Mouse (Mus musculus): ENCODE results near the gene Clec2l.
"Not testable (repeated sequence)": the region's sequence is repeated elsewhere in the genome, so short reads cannot be mapped to it uniquely, and the experiment has no call there.

The Clec2l gene

DNA sequence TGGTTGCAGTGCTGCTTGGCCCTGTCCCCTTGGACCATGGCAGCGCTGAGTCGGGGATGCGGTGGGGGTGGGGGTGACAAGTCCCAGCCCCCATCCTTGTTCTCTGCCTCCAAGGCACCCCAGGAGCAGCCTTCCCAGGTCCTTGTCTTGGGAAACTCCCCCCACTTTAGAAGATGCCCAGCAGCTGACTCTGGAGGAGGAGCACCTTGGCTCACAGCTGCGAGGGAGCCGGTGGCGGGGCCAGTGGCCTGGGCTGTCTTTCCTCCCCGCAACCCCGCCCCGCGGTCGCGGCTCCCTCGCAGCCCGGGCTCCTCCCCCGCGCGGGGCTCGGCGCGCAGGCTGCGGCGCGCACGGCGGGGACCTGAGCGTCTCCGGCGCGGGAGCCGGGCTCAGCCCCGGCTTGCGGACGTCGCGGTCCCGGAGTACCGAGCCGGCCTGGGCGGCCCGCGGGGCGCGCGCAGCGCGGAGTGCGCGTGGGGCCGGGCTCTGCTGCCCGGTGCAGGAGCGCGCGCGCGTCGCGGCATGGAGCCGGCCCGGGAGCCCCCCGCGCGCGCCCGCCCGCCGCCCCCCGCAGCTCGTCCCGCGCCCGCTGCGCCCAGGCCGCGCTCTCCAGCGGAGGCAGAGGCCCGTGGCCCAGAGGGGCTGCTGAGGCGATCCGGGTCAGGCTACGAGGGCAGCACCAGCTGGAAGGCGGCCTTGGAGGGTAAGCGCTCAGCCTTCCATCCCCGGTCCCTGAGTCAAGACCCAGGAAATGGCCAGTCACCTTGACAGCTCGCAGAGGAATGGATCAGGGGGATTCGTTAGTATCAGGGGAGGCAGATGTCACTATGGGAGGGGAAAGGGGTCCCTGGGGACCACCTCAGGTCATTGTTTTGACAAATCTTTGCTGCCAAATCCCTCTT, at the start of gene Clec2l:
Gene Clec2l (plus strand): TSS at position 356 of the 902 bp plus-strand sequence.
- peak; percentile 69 for DNase-seq

DNA sequence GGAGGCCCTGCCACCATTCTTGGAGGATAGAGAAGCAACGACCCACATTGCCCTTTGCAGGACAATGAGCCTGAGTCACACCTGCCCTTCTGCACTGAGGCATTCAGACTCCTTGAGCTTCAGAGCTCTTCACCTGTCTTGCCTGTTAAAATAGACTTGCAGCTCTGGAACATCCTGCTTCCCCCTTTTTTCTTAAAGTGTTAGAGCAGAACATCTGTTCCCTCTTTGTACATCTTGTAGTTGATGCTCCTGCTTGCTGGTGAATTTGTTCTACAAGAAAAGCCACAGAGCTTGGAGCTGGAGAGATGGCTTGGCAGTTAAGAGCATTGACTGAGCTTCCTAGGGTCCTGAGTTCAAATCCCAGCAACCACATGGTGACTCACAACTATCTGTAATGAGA, 40.5 kb upstream of the Clec2l start:
- no peak for DNase-seq

DNA sequence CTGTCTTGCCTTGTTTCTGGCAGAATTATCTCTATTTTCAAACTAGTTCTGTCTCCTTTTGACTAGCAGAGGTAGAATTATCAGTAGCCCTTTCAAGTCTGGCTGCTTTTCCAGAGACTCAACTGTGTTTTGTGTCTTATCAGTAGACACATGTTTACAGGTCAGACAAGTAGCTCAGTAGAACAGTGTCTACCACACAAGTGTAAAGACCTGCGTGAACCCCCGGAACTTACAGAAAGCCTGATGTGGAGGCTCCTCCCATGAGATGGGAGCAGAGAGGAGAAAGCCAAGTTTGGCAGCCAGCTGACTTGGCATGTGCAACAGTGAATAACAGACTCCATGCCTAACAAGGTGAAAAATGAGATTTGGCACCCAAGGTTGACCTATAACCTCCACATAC, 39.4 kb upstream of the Clec2l start:
- DNase-seq = no peak

DNA sequence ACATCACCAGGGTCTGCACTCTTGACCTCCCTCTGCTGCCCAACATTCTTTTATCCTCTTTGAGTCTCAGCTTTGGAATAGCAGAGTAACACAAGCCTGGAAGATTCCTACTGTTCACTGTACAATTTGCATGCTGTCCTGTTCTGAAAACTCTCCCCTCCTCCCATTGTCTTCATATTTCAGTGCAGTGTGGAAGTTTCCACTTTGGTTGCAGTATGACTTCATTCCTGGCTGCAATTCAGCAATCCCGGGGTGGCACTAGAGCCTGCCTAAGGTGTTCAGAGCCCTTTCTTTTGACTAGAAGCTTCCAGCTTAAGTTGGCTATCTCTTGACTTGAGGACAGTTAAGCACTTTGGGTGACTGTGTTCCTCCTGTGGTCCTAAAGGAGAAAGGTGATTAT, 38.4 kb upstream of the Clec2l start:
- peak; percentile 68 for DNase-seq

DNA sequence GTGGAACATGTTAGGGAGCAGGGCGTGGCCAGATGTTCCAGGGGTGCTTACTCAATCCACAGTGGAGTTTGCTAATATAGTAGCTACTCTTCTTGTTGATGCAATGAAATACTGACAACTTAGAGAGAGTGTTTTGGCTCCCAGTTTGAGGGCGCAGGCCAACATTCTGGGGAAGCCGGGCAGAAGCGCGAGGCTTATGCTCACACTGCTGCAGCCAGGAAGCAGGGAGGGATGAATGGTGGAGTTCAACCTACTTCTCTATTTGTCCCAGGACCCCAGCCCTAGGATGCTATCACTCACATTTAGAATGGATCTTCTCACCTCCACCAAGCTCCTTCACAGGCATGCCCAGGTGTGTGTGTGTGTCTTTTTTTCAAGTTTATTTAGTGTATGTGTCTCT, 36.8 kb upstream of the Clec2l start:
- DNase-seq = no peak

DNA sequence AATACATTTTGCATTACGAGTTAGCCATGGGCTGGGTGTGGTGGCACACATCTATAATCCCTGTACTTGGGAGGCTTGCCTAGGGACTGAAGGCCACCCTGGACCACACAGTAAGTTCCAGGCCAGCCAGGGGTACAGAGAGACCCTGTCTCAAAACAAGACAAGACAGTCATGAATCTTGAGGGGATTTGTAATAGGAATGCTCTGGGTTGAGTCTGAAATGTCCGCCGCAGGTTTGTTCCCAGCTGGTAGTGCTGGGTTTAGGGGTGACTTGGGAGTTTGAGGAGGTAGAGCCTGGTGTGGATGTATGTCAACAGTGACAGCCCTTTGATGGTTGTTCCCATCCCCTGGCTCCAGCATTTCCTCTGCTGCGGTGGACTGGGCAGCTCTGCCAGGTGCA, 35.8 kb upstream of the Clec2l start:
- DNase-seq = no peak

DNA sequence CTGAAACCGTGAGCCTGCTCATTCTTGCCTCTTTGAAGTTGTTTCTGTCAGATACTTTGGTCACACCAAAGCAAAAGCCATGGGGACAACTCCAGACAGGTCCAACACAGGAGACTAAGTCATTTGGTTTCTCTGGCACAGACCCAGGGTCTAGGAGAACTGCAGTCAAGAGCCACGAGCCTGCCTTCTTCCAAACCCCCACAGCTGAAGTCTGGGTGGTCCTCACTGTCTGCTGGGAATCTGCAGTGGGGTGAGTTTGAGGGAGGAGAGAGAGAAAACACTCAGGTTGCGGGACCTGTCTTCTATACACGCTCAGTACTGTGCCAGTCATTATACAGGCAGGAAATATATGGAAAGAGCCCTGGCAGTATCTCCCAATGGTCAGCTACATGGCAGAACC, 35.4 kb upstream of the Clec2l start:
- no peak for DNase-seq

DNA sequence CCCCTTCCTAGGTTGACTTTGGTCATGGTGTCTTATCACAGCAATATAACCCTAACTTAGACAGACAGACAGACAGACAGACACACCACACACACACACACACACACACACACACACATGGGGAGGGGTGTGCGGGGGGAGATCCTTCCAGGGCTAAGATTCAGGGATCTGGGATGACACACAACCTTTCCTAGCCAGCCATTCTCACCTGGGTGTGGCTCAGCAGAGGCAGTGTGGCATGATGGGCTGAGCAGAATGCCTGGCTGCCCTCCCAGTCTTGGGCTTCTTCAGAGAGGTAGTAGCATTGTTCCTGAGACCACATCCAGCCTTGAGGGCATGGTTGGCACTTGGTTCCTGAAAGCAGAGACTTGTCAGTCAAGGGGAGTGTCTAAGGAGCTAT, 33.3 kb upstream of the Clec2l start:
- no peak for DNase-seq

DNA sequence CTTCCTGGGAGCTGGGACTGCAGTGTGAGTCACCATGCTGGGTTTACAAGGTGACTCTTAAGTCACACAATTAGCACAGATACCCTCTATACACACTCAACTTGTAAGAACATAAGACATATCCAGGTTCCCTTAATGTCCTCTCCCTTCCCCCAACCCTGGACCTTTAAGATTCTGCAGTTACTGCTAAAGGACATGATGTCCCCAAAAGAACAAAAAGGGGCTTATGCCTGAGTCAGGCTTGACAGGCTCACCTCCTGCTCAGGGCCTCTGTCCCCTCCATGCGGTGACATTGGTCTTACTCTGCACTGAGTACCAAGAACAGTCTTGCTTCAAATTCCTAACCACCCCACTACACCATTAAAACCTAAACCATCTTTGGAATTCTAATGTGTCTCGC, 30.0 kb upstream of the Clec2l start:
- DNase-seq = no peak

DNA sequence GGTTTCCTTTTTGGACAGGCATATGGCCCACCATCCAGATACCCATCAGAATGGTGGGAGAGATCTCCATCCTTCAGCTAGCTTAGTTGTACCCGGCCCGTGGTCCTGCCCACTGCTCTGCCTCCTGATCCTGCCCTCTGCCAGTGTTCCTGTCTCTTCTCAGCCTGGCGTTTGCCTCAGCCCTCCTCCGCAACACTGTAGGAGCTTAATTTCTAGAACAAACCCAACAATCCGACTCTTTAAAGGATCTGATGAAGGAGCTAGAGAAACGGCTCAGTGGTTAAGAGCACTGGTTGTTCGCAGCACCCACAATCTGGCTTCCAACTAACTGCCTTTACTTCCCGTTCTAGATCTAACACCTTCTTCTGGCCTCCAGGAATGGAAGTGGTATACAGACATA, 28.4 kb upstream of the Clec2l start:
- no peak for DNase-seq

DNA sequence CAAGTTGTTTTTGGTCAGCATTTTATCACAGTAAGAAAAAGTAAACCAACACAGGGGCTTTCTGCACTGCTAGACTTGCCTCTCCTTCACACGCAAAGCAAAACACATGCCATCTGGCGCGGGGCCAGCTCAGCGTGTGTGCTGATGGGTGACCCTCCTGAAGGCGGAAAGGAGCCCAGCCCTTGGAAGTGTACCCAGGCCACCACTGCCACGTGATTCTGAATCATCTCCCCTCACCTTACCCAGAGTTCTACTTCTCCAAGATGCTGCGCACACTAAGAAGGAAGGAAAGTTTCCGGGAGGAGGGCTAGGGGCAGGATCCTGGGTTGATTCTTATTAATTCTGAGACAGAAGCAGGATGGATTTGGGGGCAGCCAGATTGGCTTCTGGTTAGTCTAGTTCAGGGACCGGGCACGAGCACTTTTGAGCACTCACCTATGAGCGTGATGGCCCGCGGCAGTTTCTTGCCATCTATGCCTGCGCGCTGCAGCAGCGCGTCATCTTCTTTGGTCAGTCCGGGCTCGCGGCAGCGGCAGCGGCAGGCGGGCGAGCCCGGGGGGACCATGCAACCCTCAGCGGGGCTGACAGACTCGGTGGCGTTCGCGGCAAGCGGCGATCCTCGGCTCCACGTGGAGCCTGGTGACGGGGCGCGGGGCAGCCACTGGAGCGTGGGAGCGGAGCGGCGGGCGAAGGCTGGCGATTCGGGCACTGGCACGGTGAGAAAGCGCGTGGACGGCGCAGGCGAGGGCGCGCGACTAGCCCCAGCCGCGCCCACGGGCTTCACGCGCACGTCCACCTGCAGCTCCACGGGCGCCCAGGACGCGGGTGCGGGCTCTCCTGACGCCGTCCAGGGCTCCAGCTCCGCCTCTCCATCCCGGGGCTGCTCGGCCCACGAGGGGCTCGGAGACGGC, 26.7 kb upstream of the Clec2l start:
- no peak for DNase-seq

DNA sequence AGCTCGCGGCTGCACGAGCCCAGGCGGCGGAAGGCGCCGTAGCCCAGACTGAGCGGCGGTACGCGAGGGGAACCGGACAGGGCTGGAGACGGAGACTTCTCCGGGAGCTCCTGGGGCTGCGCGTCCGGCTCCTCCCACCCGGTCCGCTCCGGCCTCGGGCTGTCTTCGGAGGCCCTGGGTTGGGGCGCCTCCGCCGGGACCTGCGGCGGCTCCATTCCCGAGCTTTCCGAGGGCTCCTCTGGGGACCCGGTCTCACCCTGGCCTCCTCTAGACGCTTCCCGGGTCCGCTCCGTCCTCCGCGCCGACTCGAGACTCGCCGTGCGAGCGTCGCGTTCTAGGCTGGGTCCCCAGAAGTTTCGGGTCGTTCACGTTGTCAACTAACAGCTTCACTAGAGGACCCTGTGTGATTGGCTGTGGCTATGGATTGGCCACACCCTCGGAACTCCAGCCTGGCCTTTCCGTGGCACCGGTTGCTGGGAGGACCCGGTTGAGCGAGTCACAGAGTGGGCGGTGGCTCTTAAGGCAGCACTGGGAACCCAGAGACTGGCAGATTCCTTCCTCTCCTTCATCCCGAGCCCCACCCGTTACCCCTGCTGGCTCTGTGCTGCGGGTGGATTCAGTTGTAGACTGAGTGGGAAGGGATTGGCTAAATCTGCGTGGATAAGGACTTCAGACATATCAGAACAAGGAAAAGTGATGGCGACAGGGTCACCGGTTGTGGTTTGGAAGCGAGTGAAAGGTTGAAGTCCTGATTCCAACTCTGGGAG, 25.8 kb upstream of the Clec2l start, which contains the start of gene Klrg2:
Gene Klrg2 (minus strand): TSS at position 391 of the 767 bp plus-strand sequence.
- DNase-seq = no peak

DNA sequence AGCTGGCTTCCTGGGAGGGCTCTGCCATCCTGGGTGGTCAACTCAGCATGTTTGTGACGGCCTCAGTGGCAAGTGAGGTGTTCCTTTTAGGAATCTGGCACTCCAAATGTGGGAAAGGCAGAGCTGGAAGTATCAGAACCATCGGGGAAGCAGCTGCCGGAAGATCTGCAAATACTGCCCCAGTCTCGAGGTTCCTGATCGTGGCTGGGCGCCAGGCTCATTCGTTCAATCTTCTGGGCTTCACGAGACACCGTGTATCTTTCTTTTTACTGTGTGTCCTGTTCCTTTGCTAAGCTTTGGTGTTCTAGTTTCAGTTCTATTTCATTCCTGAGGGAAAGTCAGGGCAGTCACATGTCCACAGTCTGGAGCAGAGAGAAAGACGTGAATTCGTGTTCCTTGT, 22.5 kb upstream of the Clec2l start:
- no peak for DNase-seq

DNA sequence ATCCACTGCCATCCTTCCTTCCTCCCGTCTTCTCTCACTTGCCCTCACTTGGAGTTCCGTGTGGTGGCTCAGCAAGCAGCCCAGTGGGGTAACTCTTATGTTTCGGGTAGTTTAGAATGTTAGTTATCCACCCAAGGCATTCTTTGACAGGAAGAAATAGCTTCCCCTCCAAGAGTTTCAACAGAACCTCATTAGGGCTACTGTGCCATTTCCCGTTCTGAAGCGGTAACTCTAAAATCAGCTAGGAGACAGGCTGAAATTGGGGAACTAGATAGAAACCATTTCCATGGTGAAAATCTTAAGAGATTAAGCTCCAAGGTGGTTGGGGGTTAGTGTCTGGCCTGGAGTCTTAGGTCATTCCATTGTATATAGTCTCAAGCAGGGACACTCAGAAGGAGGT, 21.6 kb upstream of the Clec2l start:
- DNase-seq = no peak

DNA sequence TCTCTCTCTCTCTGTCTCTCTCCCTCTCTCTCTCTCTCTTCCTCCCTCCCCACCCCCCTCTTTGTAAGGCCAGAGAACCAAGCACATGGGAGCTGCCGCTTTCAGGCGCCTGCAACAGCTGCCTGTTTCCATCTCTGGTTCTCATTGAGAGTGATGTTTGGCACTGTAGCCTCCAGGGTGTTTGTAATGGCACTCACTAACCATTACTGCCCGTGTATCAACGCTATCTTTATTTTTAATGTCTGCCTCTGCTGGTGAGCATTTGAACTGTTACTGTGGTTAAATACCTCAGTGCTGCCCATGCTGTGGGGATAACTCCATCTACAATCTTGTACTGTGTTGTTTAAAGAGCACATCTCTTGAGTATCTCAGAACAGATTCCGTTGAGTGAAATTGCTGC, 21.2 kb upstream of the Clec2l start:
- no peak for DNase-seq

DNA sequence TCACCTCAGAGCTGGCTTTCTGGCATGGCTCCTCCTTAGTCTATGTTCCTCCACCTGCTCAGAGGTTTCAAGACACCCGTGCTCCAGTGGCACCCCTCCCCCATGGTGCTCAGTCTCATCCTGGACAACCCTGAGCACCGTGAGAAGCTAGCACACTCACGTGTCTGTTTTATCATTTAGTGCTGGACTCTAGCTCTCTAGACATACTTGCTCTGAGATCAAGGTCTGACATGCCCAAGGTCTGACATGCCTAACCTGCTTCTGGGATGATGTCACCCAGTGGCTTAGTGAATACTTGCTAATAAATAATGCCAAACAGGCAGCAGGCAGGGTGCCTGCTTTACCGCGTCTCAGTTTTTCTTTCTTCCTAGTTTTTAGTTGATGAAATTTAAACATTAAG, 20.3 kb upstream of the Clec2l start:
- no peak for DNase-seq

DNA sequence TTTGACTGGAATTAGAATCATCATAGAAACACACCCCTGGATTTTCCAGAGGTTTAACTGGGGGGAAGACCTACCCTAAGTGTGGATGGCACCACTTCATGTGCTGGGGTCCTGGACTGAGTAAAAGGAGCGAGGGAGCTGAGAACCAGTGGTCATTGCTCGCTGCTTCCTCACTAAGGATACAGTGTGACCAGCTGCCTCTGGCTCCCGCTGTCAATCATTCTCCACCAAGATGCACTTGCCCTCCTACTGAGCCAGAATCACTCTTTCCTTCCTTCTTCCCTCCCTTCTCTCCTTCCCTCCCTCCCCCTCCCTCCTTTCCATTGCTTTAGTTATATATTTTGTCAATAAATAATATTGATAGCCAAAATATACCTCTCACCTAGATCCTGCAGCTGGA, 19.8 kb upstream of the Clec2l start:
- no peak for DNase-seq

DNA sequence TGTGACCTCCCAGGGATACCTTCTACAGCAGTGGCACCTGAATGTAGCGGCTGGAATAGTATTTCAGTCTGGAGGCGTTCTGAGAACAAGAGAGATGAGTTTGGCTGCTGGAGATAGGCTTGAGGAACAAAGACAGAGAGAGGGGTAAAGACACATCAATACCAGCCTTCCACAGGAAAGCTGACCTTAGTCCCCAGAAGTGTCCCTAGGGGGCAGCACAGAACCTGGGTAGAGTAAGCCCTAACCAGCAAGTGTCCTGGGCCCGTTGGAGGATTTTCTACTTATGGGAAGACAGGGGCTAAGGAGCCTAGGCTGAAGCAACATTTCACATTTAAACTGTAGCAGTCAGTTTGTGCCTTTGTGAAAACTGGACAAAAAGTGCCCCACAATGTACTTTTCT, 13.3 kb upstream of the Clec2l start:
- no peak for DNase-seq

DNA sequence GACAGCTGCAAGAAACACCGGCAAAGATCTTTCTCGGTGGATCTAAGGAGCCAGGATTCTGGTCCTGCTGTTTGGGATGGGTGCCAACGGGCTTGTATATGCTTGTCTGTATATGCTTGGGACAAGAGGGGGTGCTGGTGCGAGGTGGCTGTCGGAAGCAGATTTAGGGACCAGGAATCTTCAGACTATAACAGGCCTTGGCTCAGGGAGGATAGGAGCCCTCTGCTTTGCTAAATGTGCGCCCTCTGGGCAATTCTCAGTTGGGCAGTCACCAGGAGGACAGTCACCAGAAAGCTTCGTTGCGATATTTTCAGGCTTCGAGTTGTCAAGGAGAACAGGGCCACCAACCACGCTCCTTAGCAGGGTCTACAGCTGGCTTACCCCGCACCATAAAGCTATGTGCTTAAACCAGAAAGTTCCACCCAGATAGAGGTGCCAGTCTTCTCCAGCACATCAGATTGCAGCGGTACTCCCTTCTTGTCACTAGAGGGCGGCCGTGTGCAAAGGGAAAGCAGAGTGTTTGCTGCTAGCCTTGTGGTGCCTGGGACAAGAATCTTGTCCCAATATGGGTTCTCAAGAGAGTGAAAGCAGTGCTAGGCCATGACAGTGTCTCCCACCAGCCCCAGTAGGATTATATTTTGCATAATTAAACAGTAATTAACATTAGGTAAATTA, 12.5 kb upstream of the Clec2l start:
- DNase-seq = peak; percentile 76

DNA sequence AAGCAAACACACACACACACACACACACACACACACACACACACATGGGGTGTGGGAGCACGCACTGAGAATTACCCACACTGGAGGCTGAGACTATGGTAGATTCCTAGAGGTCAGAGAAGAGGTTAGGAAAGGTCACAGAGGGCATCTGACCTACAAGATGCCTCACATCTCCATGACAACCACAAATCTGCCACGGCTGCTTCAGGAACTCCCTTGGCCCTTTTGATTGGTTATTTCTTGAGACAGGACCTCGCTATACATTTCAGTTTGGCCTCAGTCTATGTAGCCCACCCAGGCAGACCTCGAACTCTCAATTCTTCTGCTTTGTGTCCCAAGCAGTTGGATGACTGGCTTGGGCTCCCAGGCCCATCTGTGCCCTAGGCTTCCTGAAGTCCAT, 1.2 kb upstream of the Clec2l start:
- no peak for DNase-seq

DNA sequence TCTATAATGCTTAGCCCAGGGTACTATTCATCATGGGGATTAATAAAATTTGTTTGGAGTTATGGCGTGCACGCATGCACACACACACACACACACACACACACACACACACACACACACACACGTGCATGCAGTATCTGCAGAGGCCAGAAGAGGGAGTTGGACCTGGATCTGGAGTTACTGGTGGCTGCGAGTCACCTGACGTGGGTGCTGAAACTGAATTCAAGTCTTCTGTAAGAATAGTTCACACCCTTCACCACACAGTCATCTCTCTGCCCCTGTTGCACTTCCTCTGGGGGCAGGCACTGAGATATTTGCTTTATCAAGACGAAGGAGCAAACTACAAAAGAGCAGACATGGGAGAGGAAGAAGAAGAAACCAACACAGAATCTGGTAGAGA, 6.7 kb downstream of the Clec2l start:
- no peak for DNase-seq

DNA sequence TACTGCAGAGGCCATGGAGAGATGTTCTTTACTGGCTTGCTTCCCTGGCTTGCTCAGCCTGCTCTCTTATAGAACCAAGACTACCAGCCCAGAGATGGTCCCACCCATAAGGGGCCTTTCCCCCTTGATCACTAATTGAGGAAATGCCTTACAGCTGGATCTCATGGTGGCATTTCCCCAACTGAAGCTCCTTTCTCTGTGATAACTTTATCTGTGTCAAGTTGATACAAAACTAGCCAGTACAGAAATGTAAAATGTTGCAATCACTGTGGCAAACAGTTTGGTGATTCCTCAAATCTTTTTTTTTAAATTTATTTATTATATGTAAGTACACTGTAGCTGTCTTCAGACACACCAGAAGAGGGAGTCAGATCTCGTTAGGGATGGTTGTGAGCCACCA, 7.6 kb downstream of the Clec2l start:
- DNase-seq = not testable (repeated sequence)

DNA sequence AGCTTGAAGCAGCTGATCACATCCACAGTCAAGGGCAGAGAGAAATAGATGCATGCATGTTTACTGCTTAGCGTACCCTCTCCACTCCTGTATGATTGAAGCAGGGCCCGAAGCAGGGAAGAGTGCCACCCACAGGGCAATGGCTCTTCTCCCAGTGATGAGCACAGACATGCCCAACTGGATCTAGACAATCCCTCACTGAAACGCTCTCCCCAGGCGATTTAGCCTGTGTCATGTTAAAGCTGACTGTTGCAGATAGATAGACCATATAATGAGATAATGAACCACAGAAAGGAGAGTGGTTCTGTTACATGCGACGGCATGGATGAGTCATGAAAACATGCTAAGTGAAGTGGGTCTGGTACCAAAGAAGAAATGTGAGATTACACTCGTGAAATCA, 8.4 kb downstream of the Clec2l start:
- DNase-seq = no peak
